Mouse (Mus musculus) heart, postnatal 0 days (tissue): ENCODE measurements around the gene Ttc25. TPM values are rescaled to one million over a fixed set of nuclear protein-coding genes. Genes with fewer than 3 reads are reported as not detected.

Experiments
- ATAC-seq: fragments of 200-750 bp; cut with Nextera tagmentation; 2 replicates; pipeline ENCODE4 v1.8.0; 2017; ENCODE audit warnings: low read depth, moderate number of reproducible peaks, moderate library complexity; ENCODE audit not compliant: insufficient read depth
- DNase-seq: peaks from one replicate; pipeline ENCODE4 v3.0.0-alpha.2; 2016; ENCODE audit warnings: low spot score
- H3K27ac ChIP-seq: fragments of 300-500 bp; sonication (generic); 2 replicates; pipeline ENCODE4 v1.5.1; 2014; ENCODE audit warnings: low read depth, mild to moderate bottlenecking
- H3K27me3 ChIP-seq: fragments of 300-500 bp; sonication (generic); 2 replicates; pipeline ENCODE4 v1.6.1; 2014; ENCODE audit warnings: low read length, mixed read lengths; ENCODE audit not compliant: control insufficient read depth, insufficient read depth
- H3K36me3 ChIP-seq: fragments of 300-500 bp; sonication (generic); replicated peaks from 2 replicates; pipeline ENCODE4 v1.6.1; 2014; ENCODE audit warnings: low read length, mixed read lengths; ENCODE audit not compliant: control insufficient read depth, insufficient read depth
- H3K4me1 ChIP-seq: fragments of 300-500 bp; sonication (generic); 2 replicates; pipeline ENCODE4 v1.6.1; 2014; ENCODE audit warnings: antibody characterized with exemption; ENCODE audit not compliant: control insufficient read depth, insufficient read depth
- H3K4me2 ChIP-seq: fragments of 300-500 bp; sonication (generic); 2 replicates; pipeline ENCODE4 v1.6.1; 2014; ENCODE audit warnings: low read depth, mild to moderate bottlenecking, low read length, moderate library complexity
- H3K4me3 ChIP-seq: fragments of 300-500 bp; sonication (generic); 2 replicates; pipeline ENCODE4 v1.5.1; 2014; ENCODE audit warnings: low read depth, low read length
- H3K9ac ChIP-seq: fragments of 300-500 bp; sonication (generic); replicated peaks from 2 replicates; pipeline ENCODE4 v1.6.1; 2014; ENCODE audit warnings: low read depth, low read length, mixed read lengths
- H3K9me3 ChIP-seq: fragments of 300-500 bp; sonication (generic); replicated peaks from 2 replicates; pipeline ENCODE4 v1.6.1; 2016; ENCODE audit warnings: low read length; ENCODE audit not compliant: control insufficient read depth
- CTCF ChIP-seq: IDR thresholded peaks from 2 replicates; pipeline ENCODE4 v1.5.1; 2016; ENCODE audit warnings: antibody characterized with exemption, control low read depth, low read depth
- EP300 ChIP-seq: IDR thresholded peaks from 2 replicates; pipeline ENCODE4 v1.6.1; 2016; ENCODE audit warnings: antibody characterized with exemption, low read depth
- WGBS: fragments of 180-500 bp; shearing (Covaris S2); extraction: QIAGEN DNeasy Blood & Tissue Kit; methylation state at CpG from one replicate; pipeline ENCODE4 v1.1.7; 2014; 5-methylcytosine and 5-hydroxymethylcytosine counted together
- polyA plus RNA-seq: library from polyadenylated mRNA; unstranded; fragments of >200 nt; fragmentation: Nextera tagmentation; extraction: Ambion mirVana; gene quantifications from 2 replicates; pipeline ENCODE4 v1.2.1, GENCODE M21; 2015
- total RNA-seq: library from RNA; depleted of rRNA; stranded (reverse); fragments of >200 nt; gene quantifications from 2 replicates; pipeline ENCODE4 v1.2.3, GENCODE M21; 2014; ENCODE audit warnings: low replicate concordance

Ttc25 gene
- total and polyA plus RNA-seq, 2 experiments from 2014 or later = 0.23 to 0.37 TPM

GRCm38 (mm10) chr11:100535996-100536395 lies 9.4 kb upstream of the Ttc25 start:
- Histone ChIP-seq H3K4me1 (no peaks in the 10 kb centered on the region), H3K27me3 (no peaks in the 10 kb centered on the region), H3K36me3 (no peaks in the 10 kb centered on the region), H3K4me3 (no peak overlapping the region), H3K9ac (no peak overlapping the region), H3K4me2 (no peak overlapping the region), H3K27ac (no peak overlapping the region), H3K9me3 (no peaks in the 10 kb centered on the region)
- WGBS = 55% methylated on average over 1 of the region's 1 CpGs
- DNase-seq = no peak
- no peak for TF ChIP-seq CTCF
- no peak for TF ChIP-seq EP300
- no peak for ATAC-seq

GRCm38 (mm10) chr11:100536466-100536865 lies 8.9 kb upstream of the Ttc25 start:
- TF ChIP-seq EP300 = no peak
- no peak for TF ChIP-seq CTCF
- Histone ChIP-seq H3K4me3 (no peak overlapping the region), H3K9me3 (no peaks in the 10 kb centered on the region), H3K4me2 (no peak overlapping the region), H3K4me1 (no peaks in the 10 kb centered on the region), H3K9ac (no peak overlapping the region), H3K27ac (no peak overlapping the region), H3K27me3 (no peaks in the 10 kb centered on the region), H3K36me3 (no peaks in the 10 kb centered on the region)
- DNase-seq (no peak), ATAC-seq (no peak)

- H3K27me3 ChIP-seq = no peaks in the 10 kb centered on the region
- no peak for DNase-seq
- 0 out of 2 replicates have a peak, but pooled peaks cover 5% of the 10 kb centered on the region for H3K4me1 ChIP-seq
- H3K4me2 ChIP-seq = no peak overlapping the region
- no peaks in the 10 kb centered on the region for H3K9me3 ChIP-seq
- no peak overlapping the region for H3K27ac ChIP-seq
- no peaks in the 10 kb centered on the region for H3K36me3 ChIP-seq
- ATAC-seq = no peak
- TF ChIP-seq EP300 = no peak
- H3K9ac ChIP-seq = no peak overlapping the region
- H3K4me3 ChIP-seq = no peak overlapping the region
- WGBS = 31% methylated on average over 6 of the region's 6 CpGs
Observed at GRCm38 (mm10) chr11:100540966-100541365, 4.4 kb upstream of the Ttc25 start.

- 60% methylated on average over 2 of the region's 2 CpGs for WGBS
- H3K9ac ChIP-seq = no peak overlapping the region
- DNase-seq (no peak), ATAC-seq (no peak)
- H3K27me3 ChIP-seq = no peaks in the 10 kb centered on the region
- no peak overlapping the region for H3K4me2 ChIP-seq
- no peak overlapping the region for H3K4me3 ChIP-seq
- H3K36me3 ChIP-seq = no peaks in the 10 kb centered on the region
- no peak for TF ChIP-seq EP300
- TF ChIP-seq CTCF = no peak
- H3K4me1 ChIP-seq = 0 out of 2 replicates have a peak, but pooled peaks cover 5% of the 10 kb centered on the region
- no peaks in the 10 kb centered on the region for H3K9me3 ChIP-seq
- H3K27ac ChIP-seq = no peak overlapping the region
Observed at GRCm38 (mm10) chr11:100541577-100541976, 3.8 kb upstream of the Ttc25 start.

GRCm38 (mm10) chr11:100545746-100546085 lies 309 bp downstream of the Ttc25 start:
- H3K36me3 ChIP-seq = no peaks in the 10 kb centered on the region
- peak overlapping the region; percentile 70 for H3K4me2 ChIP-seq
- H3K4me3 ChIP-seq = peak overlapping the region; percentile 54
- TF ChIP-seq CTCF (no peak), EP300 (no peak)
- ATAC-seq = peak; percentile 19
- H3K9me3 ChIP-seq = no peaks in the 10 kb centered on the region
- peak overlapping the region; percentile 12; the same call in 1 of the 2 replicates for H3K9ac ChIP-seq
- H3K4me1 ChIP-seq = 0 out of 2 replicates have a peak, but pooled peaks cover 5% of the 10 kb centered on the region
- peak overlapping the region; percentile 63 for H3K27ac ChIP-seq
- no peaks in the 10 kb centered on the region for H3K27me3 ChIP-seq
- no peak for DNase-seq
- 20% methylated on average over 7 of the region's 7 CpGs for WGBS

GRCm38 (mm10) chr11:100546955-100547354 lies 1.5 kb downstream of the Ttc25 start:
- no peaks in the 10 kb centered on the region for H3K36me3 ChIP-seq
- 76% methylated on average over 6 of the region's 6 CpGs for WGBS
- TF ChIP-seq EP300 = no peak
- no peak for TF ChIP-seq CTCF
- ATAC-seq (no peak), DNase-seq (no peak)
- 0 out of 2 replicates have a peak, but pooled peaks cover 5% of the 10 kb centered on the region for H3K4me1 ChIP-seq
- H3K27ac ChIP-seq = no peak overlapping the region
- H3K4me3 ChIP-seq = no peak overlapping the region
- H3K27me3 ChIP-seq = no peaks in the 10 kb centered on the region
- H3K9ac ChIP-seq = no peak overlapping the region
- H3K9me3 ChIP-seq = no peaks in the 10 kb centered on the region
- no peak overlapping the region for H3K4me2 ChIP-seq
